Mouse (Mus musculus) forebrain, embryonic 14.5 days (tissue): ENCODE data around the gene Foxc2. TPM values are rescaled to one million over a fixed set of nuclear protein-coding genes. Genes with fewer than 3 reads are reported as not detected.
A peak's percentile ranks its signal among the peaks of the same experiment; 100 is the strongest.

Experiments
- ATAC-seq: fragments of 200-750 bp; cut with Nextera tagmentation; 2 replicates; pipeline ENCODE4 v1.8.0; 2017; ENCODE audit warnings: mild to moderate bottlenecking, moderate library complexity
- DNase-seq: peaks from one replicate; pipeline ENCODE4 v3.0.0-alpha.2; 2015; ENCODE audit warnings: low spot score
- H3K27ac ChIP-seq: fragments of 300-500 bp; sonication (generic); 2 replicates; pipeline ENCODE4 v1.5.1; 2014; ENCODE audit warnings: low read depth, mild to moderate bottlenecking, control low read depth, low read length, moderate library complexity
- H3K27me3 ChIP-seq: fragments of 300-500 bp; sonication (generic); replicated peaks from 2 replicates; pipeline ENCODE4 v1.6.1; 2014; ENCODE audit warnings: low read length, control low read depth, mixed read lengths; ENCODE audit not compliant: control insufficient read depth, insufficient read depth
- H3K36me3 ChIP-seq: fragments of 300-500 bp; sonication (generic); 2 replicates; pipeline ENCODE4 v1.6.1; 2014; ENCODE audit warnings: low read length, control low read depth; ENCODE audit not compliant: control insufficient read depth, insufficient read depth
- H3K4me1 ChIP-seq: fragments of 300-500 bp; sonication (generic); 2 replicates; pipeline ENCODE4 v1.6.1; 2014; ENCODE audit warnings: antibody characterized with exemption, low read length, control low read depth; ENCODE audit not compliant: control insufficient read depth, insufficient read depth
- H3K4me2 ChIP-seq: fragments of 300-500 bp; sonication (generic); 2 replicates; pipeline ENCODE4 v1.6.1; 2014; ENCODE audit warnings: mild to moderate bottlenecking, control low read depth, low read length
- H3K4me3 ChIP-seq: fragments of 300-500 bp; sonication (generic); 2 replicates; pipeline ENCODE4 v1.5.1; 2014; ENCODE audit warnings: low read depth, low read length, control low read depth
- H3K9ac ChIP-seq: fragments of 300-500 bp; sonication (generic); 2 replicates; pipeline ENCODE4 v1.6.1; 2014; ENCODE audit warnings: mild to moderate bottlenecking, low read length, control low read depth, moderate library complexity
- H3K9me3 ChIP-seq: fragments of 300-500 bp; sonication (generic); replicated peaks from 2 replicates; pipeline ENCODE4 v1.6.1; 2016; ENCODE audit warnings: low read length, control low read depth, mixed read lengths; ENCODE audit not compliant: control insufficient read depth
- WGBS: fragments of 180-500 bp; shearing (Covaris S2); extraction: QIAGEN DNeasy Blood & Tissue Kit; methylation state at CpG from one replicate; pipeline ENCODE4 v1.1.7; 2014; 5-methylcytosine and 5-hydroxymethylcytosine counted together
- polyA plus RNA-seq: library from polyadenylated mRNA; unstranded; fragments of >200 nt; fragmentation: Nextera tagmentation; extraction: Ambion mirVana; gene quantifications from 2 replicates; pipeline ENCODE4 v1.2.1, GENCODE M21; 2014

Gene Foxc2
- polyA plus RNA-seq = 1.1 and 2.1 TPM in 2 replicates

- Histone ChIP-seq H3K36me3 (no peaks in the 10 kb centered on the region), H3K9ac (0 out of 2 replicates have a peak within 1 kb of the TSS, but pooled peaks have one; percentile 35), H3K9me3 (no peaks in the 10 kb centered on the region), H3K27ac (no peak within 1 kb of the TSS), H3K4me1 (no peaks in the 10 kb centered on the region), H3K4me3 (peak within 1 kb of the TSS; percentile 29), H3K4me2 (peak within 1 kb of the TSS; percentile 55), H3K27me3 (peaks cover 76% of the 10 kb centered on the region)
- WGBS = 0% methylated on average over 25 of the region's 25 CpGs
- DNase-seq (peak; percentile 92), ATAC-seq (peak; percentile 63; the same call in 1 of the 2 replicates)
Observed at GRCm38 (mm10) chr8:121115948-121116347, at the start of gene Foxc2. Gene Foxc2 (plus strand): TSS chr8:121116171.

GRCm38 (mm10) chr8:121071454-121071853 is 44.5 kb upstream of the Foxc2 start:
- H3K4me3 ChIP-seq = no peak overlapping the region
- H3K9me3 ChIP-seq = no peaks in the 10 kb centered on the region
- H3K27ac ChIP-seq = no peak overlapping the region
- H3K36me3 ChIP-seq = no peaks in the 10 kb centered on the region
- ATAC-seq (no peak), DNase-seq (no peak)
- peaks cover 77% of the 10 kb centered on the region for H3K27me3 ChIP-seq
- no peaks in the 10 kb centered on the region for H3K4me1 ChIP-seq
- no peak overlapping the region for H3K4me2 ChIP-seq
- under 1% methylated on average over 12 of the region's 12 CpGs for WGBS
- no peak overlapping the region for H3K9ac ChIP-seq

DNA sequence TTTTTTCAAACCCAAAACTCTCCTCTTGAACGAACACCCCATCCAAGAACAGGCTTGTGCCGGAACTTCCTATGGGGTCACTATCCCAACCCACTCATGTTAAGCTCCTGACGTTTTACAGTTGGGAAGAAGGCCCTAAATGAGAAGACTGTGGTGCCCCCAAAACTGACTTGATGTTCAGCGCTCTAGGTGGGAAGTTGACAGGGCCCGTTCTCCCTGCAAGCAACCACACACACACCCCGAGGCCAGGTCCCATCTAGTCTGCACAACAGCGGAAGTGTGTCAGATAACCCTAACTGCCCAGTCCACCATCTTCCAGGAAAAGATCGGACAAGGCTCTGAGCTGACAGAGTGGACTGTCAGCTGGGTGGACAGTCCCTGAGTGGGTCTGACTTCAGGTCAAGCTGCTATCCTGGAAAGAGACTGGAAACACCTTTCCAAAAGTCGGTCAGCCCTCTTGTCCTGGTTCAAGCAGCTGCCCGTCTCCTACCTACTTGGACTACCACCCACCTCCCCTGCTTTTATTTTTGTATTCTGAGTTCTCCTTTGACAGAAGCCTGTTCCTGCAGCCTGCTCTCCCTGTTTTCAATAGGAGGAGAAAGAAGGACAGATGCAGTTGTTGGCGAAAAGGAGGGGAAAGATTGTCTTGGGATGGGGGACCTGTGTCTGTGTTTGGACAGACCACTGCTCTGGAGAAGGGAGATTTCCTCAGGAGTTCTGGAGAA is 43.4 kb upstream of the Foxc2 start:
- WGBS = 7% methylated on average over 11 of the region's 11 CpGs
- H3K36me3 ChIP-seq = no peaks in the 10 kb centered on the region
- H3K4me2 ChIP-seq = no peak overlapping the region
- no peak overlapping the region for H3K27ac ChIP-seq
- H3K4me1 ChIP-seq = no peaks in the 10 kb centered on the region
- ATAC-seq (no peak), DNase-seq (no peak)
- peaks cover 88% of the 10 kb centered on the region for H3K27me3 ChIP-seq
- H3K9me3 ChIP-seq = no peaks in the 10 kb centered on the region
- no peak overlapping the region for H3K4me3 ChIP-seq
- H3K9ac ChIP-seq = no peak overlapping the region

GRCm38 (mm10) chr8:121073174-121074107 is 42.5 kb upstream of the Foxc2 start:
- Histone ChIP-seq H3K4me2 (no peak overlapping the region), H3K9me3 (no peaks in the 10 kb centered on the region), H3K9ac (no peak overlapping the region), H3K36me3 (no peaks in the 10 kb centered on the region), H3K27ac (no peak overlapping the region), H3K27me3 (peaks cover 91% of the 10 kb centered on the region), H3K4me3 (no peak overlapping the region), H3K4me1 (no peaks in the 10 kb centered on the region)
- WGBS = under 1% methylated on average over 48 of the region's 48 CpGs
- DNase-seq (no peak), ATAC-seq (no peak)

- Histone ChIP-seq H3K27ac (no peak overlapping the region), H3K4me2 (no peak overlapping the region), H3K9me3 (no peaks in the 10 kb centered on the region), H3K4me3 (no peak overlapping the region), H3K27me3 (peaks cover 91% of the 10 kb centered on the region), H3K9ac (no peak overlapping the region), H3K4me1 (no peaks in the 10 kb centered on the region), H3K36me3 (no peaks in the 10 kb centered on the region)
- DNase-seq (no peak), ATAC-seq (no peak)
- under 1% methylated on average over 15 of the region's 15 CpGs for WGBS
Observed at GRCm38 (mm10) chr8:121074108-121074847, 41.7 kb upstream of the Foxc2 start.

DNA sequence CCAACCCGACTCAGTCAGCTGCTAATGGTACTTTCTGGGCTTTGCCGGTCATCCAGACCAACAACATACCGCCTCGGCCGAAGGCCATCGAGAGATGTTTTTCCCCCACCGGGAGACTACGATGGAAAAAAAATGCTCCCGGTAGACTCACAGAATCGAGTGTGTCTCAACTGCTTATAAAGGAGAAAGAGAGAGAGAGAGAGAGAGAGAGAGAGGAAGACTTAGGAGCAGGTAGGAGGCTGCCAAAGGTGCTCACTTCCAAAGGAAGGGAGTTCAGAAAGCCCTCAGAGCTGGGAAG is 41.2 kb upstream of the Foxc2 start:
- H3K4me1 ChIP-seq = no peaks in the 10 kb centered on the region
- no peak overlapping the region for H3K4me2 ChIP-seq
- WGBS = 1% methylated on average over 10 of the region's 10 CpGs
- no peak overlapping the region for H3K27ac ChIP-seq
- no peak overlapping the region for H3K9ac ChIP-seq
- no peak overlapping the region for H3K4me3 ChIP-seq
- no peaks in the 10 kb centered on the region for H3K9me3 ChIP-seq
- ATAC-seq (no peak), DNase-seq (no peak)
- peaks cover 91% of the 10 kb centered on the region for H3K27me3 ChIP-seq
- no peaks in the 10 kb centered on the region for H3K36me3 ChIP-seq

DNA sequence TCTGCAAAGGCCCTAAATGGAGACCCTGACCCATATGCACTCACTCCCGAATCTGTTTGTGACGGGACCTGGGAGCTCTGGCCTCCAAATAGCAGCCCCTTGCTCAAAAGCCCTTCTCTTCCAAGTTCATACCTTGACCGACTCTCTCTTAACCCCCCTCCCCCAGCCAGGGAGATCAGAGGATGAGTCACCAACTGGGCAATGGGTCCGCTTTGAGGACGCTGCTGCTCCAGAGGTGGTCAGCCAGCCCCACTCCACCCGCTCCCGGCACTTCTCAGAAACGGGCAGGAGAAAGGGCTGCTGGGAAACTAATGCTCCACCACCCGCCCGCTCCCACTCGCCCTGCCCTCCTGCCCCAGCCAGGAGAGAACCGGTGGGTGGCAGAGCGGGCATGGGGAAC is 40.0 kb upstream of the Foxc2 start:
- Histone ChIP-seq H3K27me3 (peaks cover 91% of the 10 kb centered on the region), H3K36me3 (no peaks in the 10 kb centered on the region), H3K9ac (no peak overlapping the region), H3K4me2 (no peak overlapping the region), H3K4me3 (no peak overlapping the region), H3K9me3 (no peaks in the 10 kb centered on the region), H3K4me1 (no peaks in the 10 kb centered on the region), H3K27ac (no peak overlapping the region)
- ATAC-seq (no peak), DNase-seq (no peak)
- WGBS = 1% methylated on average over 13 of the region's 13 CpGs

DNA sequence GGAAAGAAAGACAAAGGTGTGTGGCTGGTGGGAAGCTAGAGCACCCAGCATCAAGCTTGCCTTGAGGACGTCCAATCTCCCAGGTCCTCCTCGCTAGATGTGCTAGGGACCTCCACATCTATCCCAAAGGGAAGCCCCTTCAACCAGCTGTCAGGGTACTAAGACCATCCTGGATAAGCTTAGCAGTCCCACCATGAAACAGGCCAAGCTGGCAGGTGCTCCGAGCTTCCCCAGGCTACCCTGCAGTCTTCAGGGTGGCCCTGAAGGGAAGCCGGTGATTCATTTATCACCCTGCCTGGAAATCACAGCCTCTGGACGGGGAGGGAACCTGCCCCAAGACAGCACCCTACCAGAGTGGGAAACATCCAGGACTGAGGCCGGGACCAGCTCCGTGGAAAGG is 39.4 kb upstream of the Foxc2 start:
- Histone ChIP-seq H3K27ac (no peak overlapping the region), H3K9ac (no peak overlapping the region), H3K9me3 (no peaks in the 10 kb centered on the region), H3K27me3 (peaks cover 91% of the 10 kb centered on the region), H3K36me3 (no peaks in the 10 kb centered on the region), H3K4me1 (no peaks in the 10 kb centered on the region), H3K4me3 (no peak overlapping the region), H3K4me2 (no peak overlapping the region)
- WGBS = 4% methylated on average over 7 of the region's 7 CpGs
- ATAC-seq (no peak), DNase-seq (no peak)
